Mouse (Mus musculus) CH12.LX (cell line): ENCODE data around the gene Psmc3ip.

Source experiments
- BHLHE40 ChIP-seq: IDR thresholded peaks from 2 replicates; pipeline ENCODE4 v1.6.1; 2011; ENCODE audit warnings: mild to moderate bottlenecking, low read depth, low read length, improper control_type of control experiment
- CHD1 ChIP-seq: IDR thresholded peaks from 2 replicates; pipeline ENCODE4 v1.6.1; 2012; ENCODE audit warnings: low read depth, low read length, improper control_type of control experiment, inconsistent platforms
- CTCF ChIP-seq, 2 experiments: IDR thresholded peaks in 1 of 2; conservative IDR thresholded peaks in 1 of 2; 2 replicates each; pipeline ENCODE4 v1.5.1; 2011 to 2012; ENCODE audit warnings: low read depth in 2 of 2, low read length in 2 of 2, improper control_type of control experiment in 1 of 2, inconsistent platforms in 1 of 2, mild to moderate bottlenecking in 1 of 2, moderate library complexity in 1 of 2
- ELF1 ChIP-seq: IDR thresholded peaks from 2 replicates; pipeline ENCODE4 v1.6.1; 2014; ENCODE audit warnings: low read depth, mild to moderate bottlenecking, inconsistent platforms, low read length, improper control_type of control experiment
- GABPA ChIP-seq: IDR thresholded peaks from 2 replicates; pipeline ENCODE4 v1.6.1; 2012; ENCODE audit warnings: low read depth, low read length, improper control_type of control experiment, inconsistent platforms; ENCODE audit not compliant: insufficient replicate concordance
- JUN ChIP-seq: IDR thresholded peaks from 2 replicates; pipeline ENCODE4 v1.6.1; 2011; ENCODE audit warnings: low read depth, mild to moderate bottlenecking, low read length, improper control_type of control experiment, moderate library complexity; ENCODE audit not compliant: insufficient read depth
- KAT2A ChIP-seq: IDR thresholded peaks from 2 replicates; pipeline ENCODE4 v1.6.1; 2012; ENCODE audit warnings: low read length, improper control_type of control experiment, inconsistent platforms; ENCODE audit not compliant: insufficient replicate concordance
- MAFK ChIP-seq: IDR thresholded peaks from 2 replicates; pipeline ENCODE4 v1.6.1; 2011; ENCODE audit warnings: low read length, improper control_type of control experiment; ENCODE audit not compliant: insufficient replicate concordance
- NELFE ChIP-seq: IDR thresholded peaks from 2 replicates; pipeline ENCODE4 v1.6.1; 2011; ENCODE audit warnings: low read depth, low read length, improper control_type of control experiment
- POLR2AphosphoS2 ChIP-seq: IDR thresholded peaks from 2 replicates; pipeline ENCODE4 v1.6.1; 2011; ENCODE audit warnings: low read depth, low read length, improper control_type of control experiment
- USF2 ChIP-seq: conservative IDR thresholded peaks from 2 replicates; pipeline ENCODE4 v1.6.1; 2011; ENCODE audit warnings: low read depth, low read length, improper control_type of control experiment
- ZMIZ1 ChIP-seq: IDR thresholded peaks from 2 replicates; pipeline ENCODE4 v1.6.1; 2012; ENCODE audit warnings: low read depth, mild to moderate bottlenecking, inconsistent platforms, low read length, improper control_type of control experiment

DNA sequence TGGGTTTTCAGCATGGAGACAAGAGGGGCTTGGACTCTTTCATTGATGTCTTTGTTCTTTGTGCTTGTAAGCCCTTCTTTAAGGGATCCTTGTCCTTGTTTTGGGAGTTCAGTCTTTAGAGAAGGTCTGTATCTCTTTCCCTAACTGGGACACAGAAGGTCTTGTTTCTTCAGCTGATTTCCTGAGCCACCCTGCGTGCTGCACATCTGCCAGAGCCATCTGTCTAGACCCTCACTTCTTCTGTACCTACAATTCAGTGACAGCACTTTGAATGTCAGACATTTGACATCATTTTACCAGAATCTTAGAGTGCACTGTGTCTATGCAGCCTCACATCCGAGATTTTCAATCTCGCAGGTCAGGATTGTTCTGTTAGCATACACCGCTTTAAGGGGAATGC is 49.4 kb downstream of the Psmc3ip start:
- TF ChIP-seq ELF1 (no peak), CHD1 (no peak), POLR2AphosphoS2 (no peak), KAT2A (no peak), USF2 (no peak), CTCF (conservative IDR thresholded peaks at IDR 0.05 in 1 of 2, IDR thresholded peaks at IDR 0.05 in 1 of 2; ENCODE audit: low read depth in 2 of 2, low read length in 2 of 2) (no peak), BHLHE40 (no peak), NELFE (no peak), ZMIZ1 (no peak), MAFK (no peak), GABPA (no peak), JUN (no peak)
